Mouse (Mus musculus) thymus, postnatal 25 days (tissue): Measurements from ENCODE around the gene Ang5.
A peak's percentile ranks its signal among the peaks of the same experiment; 100 is the strongest.
"Not testable (repeated sequence)": the region's sequence is repeated elsewhere in the genome, so short reads cannot be mapped to it uniquely, and the experiment has no call there.

Experiments used
- DNase-seq: peaks from one replicate; pipeline ENCODE4 v3.0.0; 2022

Gene Ang5

GRCm38 (mm10) chr14:43956769-43957168, at the start of gene Ang5:
Ang5 (plus strand) TSS chr14:43957069.
- not testable (repeated sequence) for DNase-seq

DNA sequence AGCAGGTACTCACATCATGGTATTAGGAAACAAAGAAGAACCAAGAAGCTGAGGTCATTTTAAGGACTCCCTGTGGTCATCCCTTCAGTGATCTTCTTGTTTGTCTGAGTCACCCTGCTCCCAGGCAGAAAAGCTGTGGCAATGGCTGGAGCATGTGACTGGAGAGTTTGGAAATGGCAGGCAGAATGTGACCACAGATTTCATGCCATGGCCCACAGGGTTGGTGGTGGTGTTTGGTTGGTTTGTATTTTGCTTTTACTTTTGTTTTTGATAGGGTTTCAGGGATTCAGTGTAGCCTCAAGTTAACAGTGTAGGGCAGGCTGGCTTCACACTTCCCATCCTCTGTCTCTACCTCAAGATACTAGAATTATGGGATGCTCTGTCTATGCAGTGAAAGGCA, 38.7 kb upstream of the Ang5 start:
- DNase-seq: not testable (repeated sequence)

GRCm38 (mm10) chr14:43923459-43923858, 33.4 kb upstream of the Ang5 start, which contains the start of gene Ear10:
Ear10 (minus strand) TSS chr14:43923559.
- DNase-seq: not testable (repeated sequence)

DNA sequence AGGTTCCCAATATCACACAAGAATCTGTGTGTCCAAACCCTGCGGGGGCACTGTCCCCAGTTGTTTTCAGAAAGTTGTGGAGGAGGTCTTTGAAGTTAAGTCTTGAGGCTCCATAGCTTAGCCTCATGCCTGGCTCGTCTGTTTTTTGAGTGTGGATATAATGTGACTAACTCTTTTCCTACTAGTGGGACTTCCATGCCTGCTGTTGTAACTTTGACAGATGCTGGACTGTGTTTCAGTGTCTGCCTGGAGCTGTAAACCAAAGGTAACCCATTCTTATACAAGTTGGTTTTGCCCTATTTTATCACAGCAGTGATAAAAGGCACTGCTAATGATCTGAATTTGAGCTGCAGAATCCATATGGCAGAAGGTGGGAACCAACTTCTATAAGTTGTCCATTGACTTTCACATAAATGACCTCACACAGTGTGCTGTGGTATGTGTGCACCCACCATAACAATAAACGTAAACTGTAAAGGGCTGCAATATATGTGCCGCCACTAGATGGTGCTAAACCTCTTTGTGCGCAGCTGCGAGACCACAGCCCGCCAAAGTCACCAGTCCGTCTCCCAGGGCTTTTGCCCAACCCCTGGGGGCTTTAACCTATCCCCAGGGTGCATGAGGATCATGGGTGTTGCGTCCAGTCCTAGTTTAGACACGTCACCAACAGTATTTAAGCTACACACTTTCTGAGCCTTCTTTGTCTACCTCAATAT, 32.0 kb upstream of the Ang5 start, which contains the start of gene Gm8113:
Gm8113 (plus strand) TSS at position 703 of the 716 bp plus-strand sequence.
- DNase-seq: peak; percentile 42

GRCm38 (mm10) chr14:43925404-43925950, 31.4 kb upstream of the Ang5 start:
- not testable (repeated sequence) for DNase-seq

- peak; percentile 4 for DNase-seq
These were observed 23.9 kb upstream of the Ang5 start for GRCm38 (mm10) chr14:43932991-43933390.

DNA sequence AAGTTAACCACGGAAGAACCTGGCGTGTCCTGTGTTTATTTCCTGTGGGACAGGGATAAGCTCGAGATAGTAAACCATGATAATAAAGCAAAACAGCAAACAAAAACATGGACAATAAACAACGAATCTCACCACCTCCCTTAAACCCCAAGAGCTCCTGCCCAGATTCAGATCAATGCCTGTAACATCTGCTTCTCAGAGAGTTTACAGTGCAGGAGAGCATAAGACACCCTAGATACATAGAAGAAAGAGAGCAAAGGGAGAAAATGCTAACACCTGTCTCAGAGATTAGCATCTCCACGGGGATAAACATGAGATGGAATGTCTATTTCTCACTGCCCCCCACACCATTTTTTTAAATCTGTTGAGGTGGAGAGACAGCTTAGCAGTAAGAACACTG, 23.5 kb upstream of the Ang5 start:
- DNase-seq: not testable (repeated sequence)

DNA sequence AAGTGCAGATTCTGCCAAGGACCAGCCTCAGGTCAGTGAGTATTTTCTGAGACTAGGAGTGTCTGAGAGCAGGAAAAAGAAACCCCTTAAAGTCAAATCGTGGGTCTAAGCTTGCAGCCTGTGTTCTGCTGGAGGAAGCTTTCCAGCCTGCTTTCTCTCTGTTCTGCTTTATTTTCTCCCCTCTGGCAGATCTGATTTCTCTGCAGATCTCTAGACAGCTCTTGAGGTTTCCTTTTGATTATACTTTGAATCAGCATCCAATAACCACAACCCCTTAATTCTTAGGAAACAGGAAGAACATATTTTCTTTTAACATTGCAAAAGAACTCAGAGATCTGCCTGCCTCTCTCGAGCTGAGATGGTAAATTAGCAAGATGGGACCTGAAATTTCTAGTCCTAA, 3.5 kb upstream of the Ang5 start:
- not testable (repeated sequence) for DNase-seq

DNA sequence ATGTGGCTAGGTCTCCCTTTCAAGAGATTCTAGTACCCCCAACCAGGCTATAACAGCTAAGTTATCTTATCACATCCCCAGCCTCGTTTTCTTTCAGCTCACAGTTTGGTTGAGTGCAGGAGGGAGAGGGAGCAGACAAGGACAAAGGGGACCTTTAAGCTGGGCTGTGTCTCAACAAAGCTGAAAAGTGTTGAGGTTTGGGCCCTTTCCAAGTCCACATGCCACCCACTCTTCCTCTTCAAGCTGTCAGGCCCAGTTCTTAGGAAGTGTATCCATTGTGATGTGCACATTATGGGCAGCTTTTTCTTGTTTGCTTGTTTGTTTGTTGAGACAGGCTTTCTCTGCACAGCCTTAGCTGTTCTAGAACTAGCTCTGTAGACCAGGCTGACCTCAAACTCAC, 1.8 kb upstream of the Ang5 start:
- not testable (repeated sequence) for DNase-seq

DNA sequence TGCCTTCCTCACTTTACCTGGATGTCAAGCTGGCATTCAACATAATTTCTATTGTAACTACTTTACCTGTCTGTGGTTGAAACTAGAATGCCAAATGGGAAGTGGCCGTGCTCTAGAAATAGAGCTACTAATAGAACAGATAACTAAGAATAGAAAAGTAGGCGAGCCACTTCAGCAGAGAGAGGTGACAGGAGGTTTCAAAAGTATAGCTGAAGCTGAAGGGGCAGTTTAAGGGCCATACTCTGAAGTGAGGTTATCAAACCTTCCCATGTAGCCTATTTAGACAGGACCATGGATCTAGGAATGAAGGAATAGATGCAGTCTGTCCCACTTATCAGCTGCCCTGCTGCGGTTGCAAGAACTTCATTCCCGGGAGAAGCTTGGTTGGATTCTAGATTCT, 26.6 kb downstream of the Ang5 start:
- DNase-seq: no peak

DNA sequence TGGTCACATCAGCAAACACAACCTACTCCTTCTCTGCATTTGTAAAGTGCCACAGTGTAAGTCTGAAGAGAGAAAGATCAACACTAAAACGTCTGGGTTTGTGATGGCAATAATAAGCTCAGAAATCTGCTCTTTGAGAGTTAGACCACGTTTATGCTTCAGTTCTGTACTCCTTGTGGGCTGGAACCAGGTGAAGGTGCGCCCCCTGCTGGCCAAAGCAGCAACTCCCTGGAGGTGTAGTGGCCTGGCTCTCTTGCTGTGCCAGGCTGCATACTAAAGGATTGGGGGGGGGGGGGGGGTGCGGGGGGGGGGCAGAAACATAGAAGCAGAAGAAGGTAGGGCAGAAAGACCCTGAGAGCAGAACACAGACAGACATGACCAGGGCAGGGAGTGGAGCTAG, 27.0 kb downstream of the Ang5 start:
- peak; percentile 23 for DNase-seq

GRCm38 (mm10) chr14:43986147-43986546, 29.3 kb downstream of the Ang5 start:
- DNase-seq: no peak

DNA sequence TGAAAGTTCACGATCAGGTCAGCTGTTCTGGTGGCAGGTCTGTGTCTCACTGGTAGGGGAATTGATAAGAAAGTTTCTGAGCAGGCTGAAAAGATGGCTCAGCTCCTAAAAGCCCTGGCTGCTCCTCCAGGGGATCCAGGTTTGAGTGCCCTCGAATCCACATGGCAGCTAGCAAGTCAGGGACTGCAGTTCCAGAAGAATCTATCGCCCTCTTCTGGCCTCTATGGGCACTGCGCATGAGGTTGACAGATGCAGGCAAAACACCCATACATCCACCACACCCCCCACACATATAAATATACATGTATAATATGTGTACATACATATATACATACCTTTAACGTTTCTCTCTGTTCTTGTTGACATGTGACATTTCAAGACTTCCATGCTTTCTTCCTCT, 30.5 kb downstream of the Ang5 start:
- DNase-seq: peak; percentile 46

DNA sequence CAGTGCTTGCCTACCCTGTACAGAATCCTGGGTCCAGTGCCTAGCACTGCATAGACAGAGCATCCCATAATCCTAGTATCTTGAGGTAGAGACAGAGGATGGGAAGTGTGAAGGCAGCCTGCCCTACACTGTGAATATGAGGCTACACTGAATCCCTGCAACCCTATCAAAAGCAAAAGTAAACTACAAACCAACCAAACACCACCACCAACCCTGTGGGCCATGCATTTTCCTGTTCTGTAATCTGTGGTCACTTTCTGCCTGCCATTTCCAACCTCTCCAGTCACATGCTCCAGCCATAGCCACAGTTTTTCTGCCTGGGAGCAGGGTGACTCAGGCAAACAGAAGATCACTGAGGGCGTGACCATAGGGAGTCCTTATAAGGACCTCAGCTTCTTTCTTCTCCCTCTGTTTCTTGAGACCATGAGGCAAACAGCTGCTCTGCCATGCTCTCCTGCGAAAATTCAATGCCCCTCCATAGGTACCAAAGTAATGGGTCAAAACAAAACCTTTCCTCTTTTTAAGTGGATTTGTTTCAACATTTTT, 41.7 kb downstream of the Ang5 start:
- not testable (repeated sequence) for DNase-seq

GRCm38 (mm10) chr14:44001600-44001999, 44.7 kb downstream of the Ang5 start:
- no peak for DNase-seq

- no peak for DNase-seq
These were observed 45.3 kb downstream of the Ang5 start, which contains the start of gene Ang6 for GRCm38 (mm10) chr14:44002169-44002568. Ang6 (minus strand) TSS chr14:44002269.

- DNase-seq: not testable (repeated sequence)
These were observed 51.2 kb downstream of the Ang5 start for GRCm38 (mm10) chr14:44008021-44008420.

DNA sequence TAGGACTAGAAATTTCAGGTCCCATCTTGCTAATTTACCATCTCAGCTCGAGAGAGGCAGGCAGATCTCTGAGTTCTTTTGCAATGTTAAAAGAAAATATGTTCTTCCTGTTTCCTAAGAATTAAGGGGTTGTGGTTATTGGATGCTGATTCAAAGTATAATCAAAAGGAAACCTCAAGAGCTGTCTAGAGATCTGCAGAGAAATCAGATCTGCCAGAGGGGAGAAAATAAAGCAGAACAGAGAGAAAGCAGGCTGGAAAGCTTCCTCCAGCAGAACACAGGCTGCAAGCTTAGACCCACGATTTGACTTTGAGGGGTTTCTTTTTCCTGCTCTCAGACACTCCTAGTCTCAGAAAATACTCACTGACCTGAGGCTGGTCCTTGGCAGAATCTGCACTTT, 52.8 kb downstream of the Ang5 start:
- not testable (repeated sequence) for DNase-seq
